Mouse (Mus musculus) spleen, adult 12 weeks (tissue): ENCODE results near the gene Veph1.

Experiments
- DNase-seq: peaks from one replicate; pipeline ENCODE4 v3.0.0; 2022; ENCODE audit warnings: low spot score

The Veph1 gene

DNA sequence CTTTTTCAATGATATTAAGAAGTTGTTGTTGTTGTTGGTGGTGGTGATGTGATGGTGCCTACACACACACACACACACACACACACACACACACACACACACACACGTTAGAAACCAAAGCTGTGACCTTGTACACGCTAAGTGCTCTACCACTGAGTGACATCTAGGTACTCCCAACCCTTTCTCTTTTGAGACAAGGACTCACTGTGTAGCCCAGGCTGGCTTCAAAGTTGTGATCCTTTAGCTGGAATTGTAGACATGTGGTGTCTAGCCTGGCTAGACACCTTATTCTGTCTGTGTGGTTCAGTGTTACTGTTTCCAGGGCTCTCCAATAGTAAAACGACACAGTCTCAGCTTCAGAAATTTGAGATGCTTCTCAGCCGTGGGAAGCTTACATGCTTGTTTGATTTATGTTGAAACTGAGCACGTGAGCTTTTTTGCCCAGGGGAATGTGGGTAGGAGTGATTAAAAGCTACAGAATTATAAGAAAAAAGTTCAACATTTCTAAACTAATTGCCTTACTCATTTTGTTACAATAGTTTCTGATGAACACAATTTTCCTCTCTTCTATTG lies 272.3 kb downstream of the Veph1 start:
- DNase-seq: no peak

DNA sequence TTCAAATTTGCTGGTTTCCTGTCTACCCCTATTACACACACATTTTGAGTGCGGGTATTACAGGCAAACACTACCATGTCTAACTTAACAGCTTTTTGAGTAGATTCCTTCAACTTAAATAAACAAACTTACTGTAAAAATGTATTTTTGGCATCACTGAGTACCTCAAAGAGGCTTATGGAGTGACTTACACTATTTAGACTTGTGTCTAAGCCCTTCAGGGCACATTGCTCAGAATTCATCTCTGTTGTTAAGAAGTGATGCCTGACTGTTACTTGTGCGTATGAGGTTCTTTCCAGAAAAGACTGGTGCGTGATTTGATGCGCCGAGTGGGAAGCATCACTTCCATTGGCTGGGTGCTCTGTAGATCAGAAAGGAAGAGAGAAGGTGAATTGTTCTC lies 277.5 kb downstream of the Veph1 start:
- DNase-seq: no peak

DNA sequence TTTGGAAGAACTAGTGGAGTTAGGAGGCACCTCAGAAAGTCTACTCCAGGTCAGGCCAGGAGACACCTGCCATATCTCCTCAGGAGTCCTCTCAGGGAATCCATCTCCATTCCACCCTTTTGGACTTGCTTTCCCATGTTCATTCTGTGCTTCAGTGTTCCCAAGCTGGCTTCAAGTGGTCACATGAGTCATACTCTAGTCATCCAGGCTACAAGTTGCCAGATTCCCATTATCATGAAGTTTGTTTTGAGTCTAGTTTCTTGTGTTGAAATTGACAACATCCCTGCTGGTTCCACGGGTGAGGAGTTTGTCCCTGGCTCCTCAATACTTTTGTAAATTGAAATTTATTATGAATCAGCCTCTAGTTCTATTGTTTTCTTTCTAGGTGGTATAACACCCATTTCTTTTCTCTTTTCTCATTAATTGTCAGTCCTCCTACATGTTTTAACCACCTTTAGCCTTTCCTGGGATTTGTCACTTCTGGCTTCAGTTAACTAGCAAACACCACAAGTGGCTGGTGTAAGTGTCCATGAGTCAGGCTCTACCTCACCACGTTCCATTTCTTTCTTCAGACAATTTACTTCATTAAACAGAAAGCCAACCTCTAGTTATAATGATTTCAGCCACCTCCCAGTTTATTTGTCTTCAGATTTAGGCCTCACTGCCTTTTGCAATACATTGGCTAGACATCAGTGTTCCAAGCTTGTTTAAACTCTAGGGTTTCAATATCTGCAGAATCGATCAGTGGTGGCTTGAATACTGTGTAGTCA lies 288.8 kb downstream of the Veph1 start:
- DNase-seq: no peak

DNA sequence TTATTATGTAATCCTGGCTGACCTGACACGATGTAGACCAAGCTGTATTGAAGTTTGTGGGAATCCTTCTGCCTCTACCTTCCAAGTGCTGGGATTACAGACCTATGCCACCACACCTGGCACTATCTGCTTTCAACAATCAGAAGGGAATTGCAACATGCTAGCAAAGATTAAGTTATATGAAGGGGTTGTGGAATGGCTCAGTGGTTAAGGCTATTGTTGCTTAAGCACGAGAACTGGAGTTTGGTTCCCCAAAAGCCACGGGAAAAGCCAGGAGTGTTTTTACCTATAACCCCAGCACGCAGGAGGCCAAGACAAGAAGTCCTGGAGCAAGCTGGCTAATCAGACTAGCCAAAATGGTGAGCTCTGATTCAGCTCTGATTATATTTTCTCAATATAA lies 291.6 kb downstream of the Veph1 start:
- DNase-seq: no peak

DNA sequence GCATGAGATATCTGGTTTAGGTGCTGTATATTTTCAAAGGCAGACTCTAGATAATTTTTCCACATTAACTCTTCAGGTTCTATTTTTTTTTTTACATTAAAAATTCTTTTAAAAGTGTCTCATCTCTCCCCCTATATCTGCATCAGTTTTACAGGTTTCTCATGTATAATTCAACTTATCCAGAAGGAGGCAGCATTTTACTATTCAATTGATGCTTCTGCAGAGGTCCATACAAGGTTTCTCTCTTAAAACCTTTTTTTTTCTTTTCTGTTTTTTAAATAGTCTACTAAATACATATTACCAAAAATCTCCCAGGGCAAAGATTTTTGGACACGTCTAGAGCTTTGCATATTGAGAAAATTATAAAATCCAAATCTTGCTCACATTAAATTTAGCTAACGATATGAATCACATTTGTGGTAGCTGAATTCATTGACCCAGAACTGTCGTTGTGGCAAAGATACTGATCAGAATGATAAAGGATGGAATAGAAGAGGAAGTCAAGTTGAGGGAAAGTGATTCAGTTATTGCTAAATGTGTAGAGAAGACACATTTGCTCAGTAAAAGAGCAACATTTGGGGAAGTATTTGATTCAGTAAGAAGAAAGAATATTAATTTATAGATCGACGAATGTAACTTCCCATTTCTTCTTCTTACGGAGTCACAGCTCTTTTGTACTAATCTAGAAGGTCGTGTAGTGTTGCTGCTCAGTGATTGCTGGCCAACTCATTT lies 292.3 kb downstream of the Veph1 start:
- DNase-seq: no peak
